Mouse (Mus musculus): Measurements from ENCODE around the gene Farp1. TPM values are rescaled to one million over a fixed set of nuclear protein-coding genes. Genes with fewer than 3 reads are reported as not detected.

Farp1 gene
- polyA plus RNA-seq, 1 experiment from 2014 or later = 0.11 TPM

- WGBS (ENCODE audit: missing documents) = 35% methylated on average over 16 of the region's 17 CpGs
- Histone ChIP-seq H3K27ac (no peak overlapping the region), H3K79me2 (ENCODE audit: inconsistent target) (peaks cover 100% of the 10 kb centered on the region), H3K36me3 (ENCODE audit: inconsistent target) (no peaks in the 10 kb centered on the region), H3K4me3 (ENCODE audit: inconsistent target) (no peak overlapping the region)
Observed at GRCm38 (mm10) chr14:121324521-121325330, 289.7 kb downstream of the Farp1 start.

- WGBS (ENCODE audit: missing documents) = 60% methylated on average over 2 of the region's 2 CpGs
- no peak overlapping the region for H3K27ac ChIP-seq
- no peaks in the 10 kb centered on the region for H3K36me3 ChIP-seq (ENCODE audit: inconsistent target)
- H3K79me2 ChIP-seq (ENCODE audit: inconsistent target) = peaks cover 100% of the 10 kb centered on the region
- H3K4me3 ChIP-seq (ENCODE audit: inconsistent target) = no peak overlapping the region
Observed at GRCm38 (mm10) chr14:121326432-121326831, 291.4 kb downstream of the Farp1 start.

GRCm38 (mm10) chr14:121328878-121329277 lies 293.9 kb downstream of the Farp1 start:
- 30% methylated on average over 5 of the region's 5 CpGs for WGBS (ENCODE audit: missing documents)
- H3K4me3 ChIP-seq (ENCODE audit: inconsistent target) = no peak overlapping the region
- H3K36me3 ChIP-seq (ENCODE audit: inconsistent target) = no peaks in the 10 kb centered on the region
- H3K79me2 ChIP-seq (ENCODE audit: inconsistent target) = peaks cover 100% of the 10 kb centered on the region
- H3K27ac ChIP-seq = no peak overlapping the region

GRCm38 (mm10) chr14:121329401-121330089 lies 294.5 kb downstream of the Farp1 start:
- peaks cover 100% of the 10 kb centered on the region for H3K79me2 ChIP-seq (ENCODE audit: inconsistent target)
- no peak overlapping the region for H3K4me3 ChIP-seq (ENCODE audit: inconsistent target)
- no peak overlapping the region for H3K27ac ChIP-seq
- 69% methylated on average over 5 of the region's 5 CpGs for WGBS (ENCODE audit: missing documents)
- 0 out of 2 replicates have a peak, but pooled peaks cover 4% of the 10 kb centered on the region for H3K36me3 ChIP-seq (ENCODE audit: inconsistent target)

- H3K27ac ChIP-seq = no peak overlapping the region
- WGBS (ENCODE audit: missing documents) = 70% methylated on average over 3 of the region's 3 CpGs
Observed at GRCm38 (mm10) chr14:121330090-121330408, 295.0 kb downstream of the Farp1 start.

More at GRCm38 (mm10) chr14:121330090-121330408, 295.0 kb downstream of the Farp1 start:
- H3K79me2 ChIP-seq (ENCODE audit: inconsistent target) = peaks cover 100% of the 10 kb centered on the region
- H3K4me3 ChIP-seq (ENCODE audit: inconsistent target) = no peak overlapping the region
- H3K36me3 ChIP-seq (ENCODE audit: inconsistent target) = peaks cover 7% of the 10 kb centered on the region; the same call in 1 of the 2 replicates

Other genes with a start within 250 kb of the Farp1 start
- 97.0 to 133 TPM (median 123 TPM) in 3 replicates for gene Ipo5, start 124.0 kb upstream of the Farp1 start, polyA plus RNA-seq (2018)

Data from macrophage (primary cell).